Mouse (Mus musculus) embryo, embryonic 11 days (tissue): ENCODE data around the gene St13.

ENCODE experiments used
- DNase-seq: peaks from one replicate; pipeline ENCODE4 v3.0.0-alpha.2; 2015

Gene St13

DNA sequence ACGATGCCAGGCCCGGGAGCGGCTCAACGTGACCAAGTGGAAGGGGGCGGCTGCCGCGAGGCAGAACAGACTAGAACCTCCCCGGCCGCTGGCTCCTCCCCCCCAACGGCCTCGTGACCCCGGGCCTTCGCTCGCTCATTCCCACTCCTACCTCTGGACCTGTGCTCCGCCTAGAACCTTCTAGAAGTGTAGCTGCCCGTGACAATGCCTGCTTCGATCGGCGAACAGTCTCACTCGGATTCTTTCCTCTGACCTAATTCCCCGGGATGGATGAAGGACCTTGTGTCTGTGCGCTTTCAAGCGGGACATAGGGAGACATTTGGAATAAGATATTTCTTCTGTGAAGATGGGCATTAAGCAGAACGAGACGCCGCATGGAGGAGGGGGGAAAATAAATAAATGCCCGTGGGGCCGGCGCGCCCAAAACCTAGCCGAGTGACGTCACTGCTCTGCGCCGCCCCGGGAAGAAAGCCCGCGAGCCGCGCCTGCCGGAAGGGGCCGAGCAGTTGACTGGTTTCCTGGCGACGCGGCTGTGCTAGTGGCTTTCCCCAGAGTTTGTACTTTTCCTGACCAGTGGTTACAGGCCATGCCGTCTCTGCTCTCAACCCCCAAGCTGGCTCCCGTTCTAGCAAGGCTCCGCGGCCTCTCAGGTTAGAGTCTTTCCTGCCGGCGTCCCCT lies at the start of gene St13, which contains the start of gene Xpnpep3:
Gene St13, minus strand, starts transcription at position 440 of the 678 bp plus-strand sequence.
Gene Xpnpep3, plus strand, starts transcription at position 501 of the 678 bp plus-strand sequence.
- DNase-seq: peak; percentile 96

DNA sequence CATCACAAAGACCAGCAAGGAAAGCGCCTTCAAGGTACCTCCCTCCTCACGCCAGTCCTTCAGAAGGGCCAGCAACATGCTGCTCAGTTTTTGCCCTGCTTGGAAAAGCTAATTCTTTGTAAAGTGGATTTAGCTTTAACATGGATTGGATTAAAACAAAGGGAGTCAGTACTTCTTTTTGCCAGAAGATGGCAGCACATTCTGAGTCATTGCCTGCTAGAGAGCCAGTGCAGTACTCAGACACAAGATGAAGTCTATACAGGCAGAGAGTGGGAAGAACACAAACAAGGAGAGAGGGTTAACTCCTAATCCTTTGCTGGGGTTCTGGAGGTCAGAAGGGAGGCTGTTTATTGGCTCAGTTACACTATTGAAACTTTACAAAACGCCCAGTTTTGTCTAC lies 48.6 kb upstream of the St13 start:
- peak; percentile 69 for DNase-seq

- DNase-seq: no peak
Measured at GRCm38 (mm10) chr15:81439236-81439635, 39.4 kb upstream of the St13 start.

GRCm38 (mm10) chr15:81438345-81438744 lies 38.5 kb upstream of the St13 start:
- no peak for DNase-seq

DNA sequence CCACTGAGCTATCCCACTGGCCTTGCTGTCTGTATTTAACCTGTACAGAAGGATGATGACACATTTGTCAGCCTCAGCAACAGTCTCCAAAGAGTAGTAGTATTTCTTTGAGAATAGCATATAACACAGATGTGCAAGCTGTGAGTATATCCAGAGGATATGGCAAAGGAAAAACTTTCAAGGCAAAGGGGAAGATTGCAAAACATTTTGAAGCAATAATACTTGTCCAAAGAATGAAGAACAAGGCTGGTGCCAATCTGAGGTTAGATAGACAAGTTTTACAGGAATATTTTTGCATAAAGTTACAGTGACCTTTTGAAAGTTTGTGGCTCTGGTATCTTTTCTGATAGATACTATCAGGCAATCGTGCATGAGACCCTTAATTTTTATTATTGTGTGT lies 31.3 kb upstream of the St13 start:
- no peak for DNase-seq

DNA sequence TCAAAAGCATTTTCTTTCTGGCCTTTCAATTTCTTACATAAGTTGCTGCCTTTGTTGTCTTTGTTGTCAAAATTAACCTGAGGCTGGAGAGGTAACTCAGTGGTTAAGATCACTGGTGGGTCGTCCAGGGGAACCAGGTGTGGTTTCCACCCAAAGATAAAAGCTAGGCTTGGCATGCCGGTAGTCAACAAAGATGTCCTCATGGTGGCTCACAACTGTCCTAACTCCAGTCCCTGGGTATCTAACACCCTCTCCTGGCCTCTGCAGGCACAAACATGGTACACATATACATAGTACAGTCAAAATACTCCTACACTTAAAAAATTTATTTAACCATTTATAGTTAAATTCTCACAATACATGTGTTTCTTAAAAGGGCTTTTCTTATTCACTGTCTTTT lies 28.1 kb upstream of the St13 start:
- no peak for DNase-seq

- DNase-seq: no peak
Measured at GRCm38 (mm10) chr15:81425311-81425710, 25.4 kb upstream of the St13 start.

DNA sequence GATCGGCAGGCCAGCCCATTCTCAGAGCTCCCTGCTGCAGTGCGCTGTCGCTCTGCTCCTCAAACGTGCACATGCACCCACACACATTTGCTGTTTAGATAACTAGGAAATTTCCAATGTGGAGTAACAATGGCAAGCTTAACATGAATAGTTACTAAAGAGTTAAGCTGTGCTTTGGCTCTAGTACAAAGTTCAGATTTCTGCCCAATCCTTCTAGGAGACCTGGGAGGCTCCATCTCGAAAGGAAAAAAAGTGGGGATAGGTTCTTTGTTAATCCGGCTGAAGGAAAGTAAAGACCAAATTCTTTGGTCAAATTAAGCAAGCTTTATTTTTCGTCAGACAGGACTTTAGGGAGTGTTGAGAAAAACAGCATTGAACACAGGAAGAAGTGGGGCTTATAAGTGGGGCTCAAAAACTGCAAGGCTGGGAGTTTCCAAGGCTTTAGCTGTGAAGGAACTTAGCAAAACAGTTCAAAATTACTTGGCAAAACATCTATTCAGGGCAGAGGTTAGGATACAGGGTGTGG lies 22.3 kb upstream of the St13 start:
- no peak for DNase-seq

- DNase-seq: peak; percentile 2
Measured at GRCm38 (mm10) chr15:81421454-81421853, 21.6 kb upstream of the St13 start.

DNA sequence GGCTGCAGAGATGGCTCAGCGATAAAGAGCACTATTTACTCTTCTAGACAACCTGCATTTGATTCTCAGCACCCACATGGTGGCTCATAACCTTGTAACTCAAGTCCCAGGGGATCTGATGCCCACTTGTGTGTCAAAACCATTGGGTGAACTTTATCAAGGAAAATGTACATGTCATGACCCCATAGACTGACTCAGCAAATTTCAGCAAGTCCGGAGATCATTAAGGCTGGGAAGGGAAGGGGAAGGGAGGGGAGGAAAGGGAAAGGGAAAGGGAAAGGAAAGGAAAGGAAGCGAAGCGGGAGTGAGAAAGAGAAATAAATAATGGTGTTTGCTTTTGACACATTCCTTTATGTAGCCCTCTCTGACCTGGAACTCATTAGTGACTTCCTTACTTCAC lies 18.2 kb upstream of the St13 start:
- DNase-seq: no peak

- DNase-seq: peak; percentile 77
Measured at GRCm38 (mm10) chr15:81416763-81417310, 17.0 kb upstream of the St13 start.

GRCm38 (mm10) chr15:81408199-81408598 lies 8.3 kb upstream of the St13 start, which contains the start of gene Dnajb7:
TSS of gene Dnajb7 (minus strand) at chr15:81408299.
- DNase-seq: no peak

DNA sequence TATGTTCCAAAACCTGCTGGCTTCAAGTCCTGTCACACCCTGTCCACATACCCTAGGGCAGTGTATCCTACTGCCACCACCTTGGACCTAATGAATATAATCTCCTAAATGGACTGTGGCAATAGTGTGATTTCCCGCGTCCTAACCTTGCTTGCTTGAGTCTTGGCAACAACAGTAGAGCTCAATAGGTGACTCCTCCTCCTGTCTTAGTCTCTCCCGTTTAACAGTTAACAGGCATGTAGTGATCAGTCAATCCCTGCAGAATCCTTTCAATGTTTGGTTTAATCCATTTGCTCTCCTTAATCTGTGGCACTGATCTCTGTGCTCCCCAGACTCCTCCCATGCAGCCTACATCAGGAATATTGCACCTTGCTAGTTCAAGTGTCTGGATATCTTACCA lies 5.1 kb upstream of the St13 start:
- no peak for DNase-seq

DNA sequence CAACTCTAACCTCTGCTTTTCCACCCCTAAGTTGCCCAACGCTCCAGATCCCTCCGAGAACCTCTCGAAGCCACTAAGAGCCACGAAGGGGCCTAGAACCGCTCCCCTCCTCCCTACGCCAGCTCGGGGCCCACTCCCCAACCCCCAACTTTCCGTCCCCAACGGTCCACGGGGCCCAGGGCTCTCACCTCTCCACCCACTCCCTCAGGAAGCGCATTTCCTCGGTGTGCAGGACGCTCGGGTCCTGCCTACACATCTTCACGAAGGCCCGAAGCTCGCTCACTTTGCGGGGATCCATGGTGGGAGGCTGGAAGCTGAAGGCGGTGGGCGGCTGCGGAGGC lies 610 bp downstream of the St13 start:
- no peak for DNase-seq

DNA sequence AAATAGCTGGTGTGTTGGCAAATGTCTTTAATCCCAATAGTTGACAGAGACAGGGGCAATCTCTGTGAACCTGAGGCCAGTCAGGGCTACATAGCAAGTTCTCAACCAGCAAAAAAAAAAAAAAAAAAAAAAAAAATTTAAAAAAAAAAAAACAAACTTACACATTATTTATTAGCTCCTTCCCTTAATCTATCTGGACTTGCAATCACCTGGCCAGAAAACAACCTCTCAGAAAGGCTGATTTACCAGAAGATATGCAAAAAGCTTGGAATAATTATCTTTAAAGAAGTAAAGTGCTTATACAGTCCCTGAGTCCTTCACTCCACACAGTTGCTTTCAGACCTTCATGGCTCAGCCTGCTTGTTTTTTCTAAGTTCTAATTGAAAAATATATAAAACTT lies 1.7 kb downstream of the St13 start:
- no peak for DNase-seq

- DNase-seq: no peak
Measured at GRCm38 (mm10) chr15:81394211-81394915, 5.5 kb downstream of the St13 start.

GRCm38 (mm10) chr15:81392997-81393396 lies 6.9 kb downstream of the St13 start:
- DNase-seq: no peak

- DNase-seq: peak; percentile 13
Measured at GRCm38 (mm10) chr15:81386327-81386726, 13.6 kb downstream of the St13 start.

GRCm38 (mm10) chr15:81378845-81379244 lies 21.0 kb downstream of the St13 start:
- DNase-seq: no peak

- DNase-seq: no peak
Measured at GRCm38 (mm10) chr15:81374621-81375020, 25.3 kb downstream of the St13 start.

GRCm38 (mm10) chr15:81370356-81370755 lies 29.5 kb downstream of the St13 start:
- DNase-seq: no peak

DNA sequence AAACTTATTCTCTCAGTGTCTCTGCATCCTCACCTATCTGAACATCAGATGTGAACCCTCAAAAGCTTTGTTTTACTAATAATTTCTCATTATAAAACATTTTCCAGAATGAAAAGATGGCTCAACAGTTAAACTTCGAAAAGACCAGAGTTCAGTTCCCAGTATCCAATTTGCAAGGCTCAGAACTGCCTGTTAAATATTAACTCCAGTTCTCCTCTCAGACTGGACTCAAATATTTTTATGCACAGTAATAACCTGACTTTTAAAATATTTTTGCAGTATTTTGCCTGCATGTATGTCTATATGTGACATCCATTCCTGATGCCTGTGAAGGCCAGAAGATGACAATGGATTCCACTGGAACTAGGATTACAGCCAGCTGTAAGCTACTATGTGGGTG lies 31.3 kb downstream of the St13 start:
- no peak for DNase-seq

DNA sequence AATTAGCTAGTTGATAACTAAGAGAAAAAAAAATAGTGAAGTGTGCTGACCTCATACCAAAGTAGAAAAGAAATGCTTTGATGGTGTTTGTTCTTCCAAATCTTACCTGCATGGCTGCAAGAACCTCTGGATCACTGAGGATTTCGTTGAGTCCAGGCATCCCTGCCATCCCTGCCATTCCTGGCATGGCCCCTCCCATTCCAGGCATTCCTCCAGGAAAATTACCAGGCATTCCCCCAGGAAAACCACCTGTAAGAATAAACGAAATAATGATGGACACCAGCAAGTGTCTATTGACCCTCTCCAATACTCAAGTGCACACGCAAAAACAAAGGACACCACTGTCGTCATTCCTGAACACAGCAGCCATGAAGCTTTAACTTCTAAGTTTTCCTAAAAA lies 33.6 kb downstream of the St13 start:
- no peak for DNase-seq

- DNase-seq: no peak
Measured at GRCm38 (mm10) chr15:81365246-81365645, 34.6 kb downstream of the St13 start.
